Mouse (Mus musculus): ENCODE results near the gene Flt3l. TPM values are rescaled to one million over a fixed set of nuclear protein-coding genes. Genes with fewer than 3 reads are reported as not detected.

The Flt3l gene
- polyA plus RNA-seq, 1 experiment, result 1.6 TPM

GRCm38 (mm10) chr7:45088597-45088996, 47.6 kb downstream of the Flt3l start:
- Histone ChIP-seq H3K79me3 (ENCODE audit: low read depth) (no peaks in the 10 kb centered on the region), H3K4me3 (ENCODE audit: insufficient read depth, poor library complexity, severe bottlenecking) (no peak overlapping the region), H3K79me2 (ENCODE audit: control insufficient read depth, insufficient read depth) (no peaks in the 10 kb centered on the region), H3ac (ENCODE audit: control insufficient read depth, insufficient read length, low read depth) (no peak overlapping the region), H3K27me3 (ENCODE audit: control insufficient read depth, insufficient read depth, insufficient read length) (no peaks in the 10 kb centered on the region), H3K36me3 (ENCODE audit: control insufficient read depth, insufficient read depth) (no peaks in the 10 kb centered on the region)
- no peak for TF ChIP-seq CTCF (IDR thresholded peaks at IDR 0.05; ENCODE audit: control insufficient read depth, insufficient read depth, insufficient read length)
- TF ChIP-seq USF1 (IDR thresholded peaks at IDR 0.05; ENCODE audit: low read depth), result no peak
- TF ChIP-seq MAX (IDR thresholded peaks at IDR 0.05), result no peak
- no peak for TF ChIP-seq FOSL1 (IDR thresholded peaks at IDR 0.05; ENCODE audit: insufficient read depth, low read length, poor library complexity, severe bottlenecking)
- TF ChIP-seq MYOD1 (IDR thresholded peaks at IDR 0.05; ENCODE audit: control insufficient read depth, insufficient read length, low read depth), result no peak
- TF ChIP-seq CEBPB (IDR thresholded peaks at IDR 0.05; ENCODE audit: low read depth), result no peak

- no peaks in the 10 kb centered on the region for H3K27me3 ChIP-seq (ENCODE audit: control insufficient read depth, insufficient read depth, insufficient read length)
- no peak overlapping the region for H3K4me3 ChIP-seq (ENCODE audit: insufficient read depth, poor library complexity, severe bottlenecking)
- H3K36me3 ChIP-seq (ENCODE audit: control insufficient read depth, insufficient read depth), result no peaks in the 10 kb centered on the region
- TF ChIP-seq CEBPB (IDR thresholded peaks at IDR 0.05; ENCODE audit: low read depth), result no peak
- TF ChIP-seq MYOG (IDR thresholded peaks at IDR 0.05; ENCODE audit: control insufficient read depth, extremely low read depth, insufficient read length), result no peak
- no peak for TF ChIP-seq USF1 (IDR thresholded peaks at IDR 0.05; ENCODE audit: low read depth)
- no peak for TF ChIP-seq CTCF (IDR thresholded peaks at IDR 0.05; ENCODE audit: control insufficient read depth, insufficient read depth, insufficient read length)
- no peak for TF ChIP-seq MAX (IDR thresholded peaks at IDR 0.05)
- no peak for TF ChIP-seq FOSL1 (IDR thresholded peaks at IDR 0.05; ENCODE audit: insufficient read depth, low read length, poor library complexity, severe bottlenecking)
- TF ChIP-seq MYOD1 (IDR thresholded peaks at IDR 0.05; ENCODE audit: control insufficient read depth, insufficient read length, low read depth), result no peak
- no peaks in the 10 kb centered on the region for H3K79me2 ChIP-seq (ENCODE audit: control insufficient read depth, insufficient read depth)
- no peaks in the 10 kb centered on the region for H3K79me3 ChIP-seq (ENCODE audit: low read depth)
- H3ac ChIP-seq (ENCODE audit: control insufficient read depth, insufficient read length, low read depth), result no peak overlapping the region
These were observed 50.1 kb downstream of the Flt3l start for GRCm38 (mm10) chr7:45086084-45086483.

- Histone ChIP-seq H3ac (ENCODE audit: control insufficient read depth, insufficient read length, low read depth) (no peak overlapping the region), H3K27me3 (ENCODE audit: control insufficient read depth, insufficient read depth, insufficient read length) (no peaks in the 10 kb centered on the region), H3K79me3 (ENCODE audit: low read depth) (no peaks in the 10 kb centered on the region), H3K4me3 (ENCODE audit: insufficient read depth, poor library complexity, severe bottlenecking) (no peak overlapping the region), H3K36me3 (ENCODE audit: control insufficient read depth, insufficient read depth) (no peaks in the 10 kb centered on the region), H3K79me2 (ENCODE audit: control insufficient read depth, insufficient read depth) (no peaks in the 10 kb centered on the region)
- TF ChIP-seq MAX (IDR thresholded peaks at IDR 0.05), result no peak
These were observed 52.8 kb downstream of the Flt3l start for GRCm38 (mm10) chr7:45083300-45083890.

- TF ChIP-seq MYOD1 (IDR thresholded peaks at IDR 0.05; ENCODE audit: control insufficient read depth, insufficient read length, low read depth) (peak; percentile 36), MAX (IDR thresholded peaks at IDR 0.05) (no peak), CEBPB (IDR thresholded peaks at IDR 0.05; ENCODE audit: low read depth) (no peak), USF1 (IDR thresholded peaks at IDR 0.05; ENCODE audit: low read depth) (peak; percentile 14), CTCF (IDR thresholded peaks at IDR 0.05; ENCODE audit: control insufficient read depth, insufficient read depth, insufficient read length) (peak; percentile 7), MYOG (IDR thresholded peaks at IDR 0.05; ENCODE audit: control insufficient read depth, extremely low read depth, insufficient read length) (no peak)
- Histone ChIP-seq H3K36me3 (ENCODE audit: control insufficient read depth, insufficient read depth) (peaks cover 2% of the 10 kb centered on the region), H3K4me3 (ENCODE audit: insufficient read depth, poor library complexity, severe bottlenecking) (no peak overlapping the region)
These were observed 53.6 kb downstream of the Flt3l start for GRCm38 (mm10) chr7:45082401-45083299.

GRCm38 (mm10) chr7:45081016-45081415, 55.2 kb downstream of the Flt3l start:
- Histone ChIP-seq H3K36me3 (ENCODE audit: control insufficient read depth, insufficient read depth) (peaks cover 6% of the 10 kb centered on the region), H3K79me2 (ENCODE audit: control insufficient read depth, insufficient read depth) (no peaks in the 10 kb centered on the region), H3K79me3 (ENCODE audit: low read depth) (no peaks in the 10 kb centered on the region), H3K4me3 (ENCODE audit: insufficient read depth, poor library complexity, severe bottlenecking) (no peak overlapping the region), H3ac (ENCODE audit: control insufficient read depth, insufficient read length, low read depth) (no peak overlapping the region), H3K27me3 (ENCODE audit: control insufficient read depth, insufficient read depth, insufficient read length) (no peaks in the 10 kb centered on the region)
- TF ChIP-seq MYOG (IDR thresholded peaks at IDR 0.05; ENCODE audit: control insufficient read depth, extremely low read depth, insufficient read length), result no peak
- TF ChIP-seq FOSL1 (IDR thresholded peaks at IDR 0.05; ENCODE audit: insufficient read depth, low read length, poor library complexity, severe bottlenecking), result no peak
- TF ChIP-seq USF1 (IDR thresholded peaks at IDR 0.05; ENCODE audit: low read depth), result no peak
- no peak for TF ChIP-seq CTCF (IDR thresholded peaks at IDR 0.05; ENCODE audit: control insufficient read depth, insufficient read depth, insufficient read length)
- TF ChIP-seq CEBPB (IDR thresholded peaks at IDR 0.05; ENCODE audit: low read depth), result no peak
- no peak for TF ChIP-seq MYOD1 (IDR thresholded peaks at IDR 0.05; ENCODE audit: control insufficient read depth, insufficient read length, low read depth)
- no peak for TF ChIP-seq MAX (IDR thresholded peaks at IDR 0.05)

More at GRCm38 (mm10) chr7:45082401-45083299, 53.6 kb downstream of the Flt3l start:
- Histone ChIP-seq H3ac (ENCODE audit: control insufficient read depth, insufficient read length, low read depth) (no peak overlapping the region), H3K27me3 (ENCODE audit: control insufficient read depth, insufficient read depth, insufficient read length) (no peaks in the 10 kb centered on the region), H3K79me2 (ENCODE audit: control insufficient read depth, insufficient read depth) (no peaks in the 10 kb centered on the region), H3K79me3 (ENCODE audit: low read depth) (no peaks in the 10 kb centered on the region)
